Mouse (Mus musculus) left cerebral cortex, adult 9 months (tissue): ENCODE results near the gene Lmo4.

Source experiments
- DNase-seq, 2 experiments: peaks; one replicate each; pipeline ENCODE4 v3.0.0; 2022; ENCODE audit warnings: low spot score in 2 of 2

The Lmo4 gene

DNA sequence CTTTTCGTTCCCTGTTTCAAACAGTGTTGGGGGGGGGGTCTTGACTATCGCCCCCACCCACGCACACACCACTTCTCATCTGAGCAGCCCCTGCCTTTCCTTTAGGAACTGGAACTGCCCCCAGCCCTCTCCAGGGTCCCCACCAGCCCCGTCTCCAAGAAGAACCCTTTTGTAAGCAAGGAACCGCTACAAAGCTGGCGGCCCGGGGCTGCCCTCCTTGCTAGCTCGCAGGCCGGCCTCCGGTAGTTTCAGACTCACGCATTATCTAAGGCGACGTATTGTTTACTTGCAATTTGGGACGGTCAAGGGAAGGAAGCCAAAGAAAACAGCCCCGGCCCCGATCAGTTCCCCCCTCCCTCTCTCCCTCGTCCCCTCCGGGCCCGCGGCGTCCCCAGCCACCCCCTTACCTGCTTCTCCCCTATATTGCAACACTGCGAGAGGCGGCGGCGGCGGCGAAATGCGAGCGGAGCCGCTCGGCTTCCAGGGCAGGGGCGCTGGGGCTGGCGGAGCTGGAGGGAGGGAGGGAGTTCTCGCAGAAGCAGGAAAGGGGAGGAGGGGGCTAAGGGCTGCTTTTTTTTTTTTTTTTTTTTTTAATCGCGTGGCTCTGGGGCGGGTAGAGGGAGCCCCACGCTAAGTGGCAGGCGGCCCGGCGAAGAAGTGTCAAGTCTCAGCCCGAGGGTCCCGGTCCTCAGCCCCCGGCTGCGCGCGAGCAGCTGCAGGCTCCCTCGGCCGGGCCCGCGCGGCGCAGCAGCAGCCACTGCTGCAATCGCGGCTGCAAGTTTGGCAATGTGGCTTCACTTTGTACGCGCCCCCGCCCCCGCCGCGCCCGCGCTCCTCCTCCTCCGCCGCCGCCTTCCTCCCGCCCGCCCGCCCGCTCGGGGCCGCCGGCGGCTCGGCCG, at the start of gene Lmo4:
Lmo4 (minus strand) TSS at position 808 of the 899 bp plus-strand sequence.
- peak in 1 of 2 experiments; percentile 66 for DNase-seq

DNA sequence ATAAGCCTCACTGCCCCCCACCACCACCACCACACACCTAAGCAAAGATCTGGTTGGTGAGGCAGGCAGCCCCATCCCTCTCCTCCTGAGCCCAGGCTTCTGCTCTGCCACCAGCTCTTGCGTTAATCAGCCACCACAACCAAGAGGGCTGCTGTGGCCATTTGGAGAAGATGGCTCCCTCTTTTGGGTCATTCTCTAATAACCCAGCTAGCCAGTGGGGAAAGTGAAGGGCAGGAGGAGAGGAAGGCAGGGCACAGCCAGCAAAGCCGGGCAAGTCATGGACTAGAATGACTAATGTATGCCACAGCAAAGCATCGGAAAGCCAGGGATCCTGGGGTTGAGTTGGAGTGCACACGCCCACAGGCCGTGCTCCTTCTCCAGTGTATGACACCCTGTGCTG, 49.3 kb upstream of the Lmo4 start:
- DNase-seq = no peak

DNA sequence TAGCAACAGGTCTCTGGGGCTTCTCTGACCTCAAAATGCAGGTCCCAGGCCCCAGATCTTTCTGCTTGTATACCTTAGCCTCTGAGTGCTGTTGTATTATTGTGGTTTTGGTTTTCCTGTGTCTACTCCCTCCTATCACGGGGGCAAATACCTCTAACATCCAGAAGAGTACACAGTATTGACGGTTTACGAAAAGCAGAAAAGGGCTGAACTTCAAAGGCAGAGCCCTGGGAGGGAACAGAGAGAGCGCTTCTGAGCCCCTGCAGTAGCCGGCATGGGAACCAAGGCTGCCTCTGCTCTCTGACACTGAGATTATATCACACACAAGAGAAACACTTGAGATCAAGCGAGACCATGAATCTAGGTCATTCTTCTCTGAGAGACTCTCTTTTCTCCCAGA, 48.0 kb upstream of the Lmo4 start:
- no peak for DNase-seq

DNA sequence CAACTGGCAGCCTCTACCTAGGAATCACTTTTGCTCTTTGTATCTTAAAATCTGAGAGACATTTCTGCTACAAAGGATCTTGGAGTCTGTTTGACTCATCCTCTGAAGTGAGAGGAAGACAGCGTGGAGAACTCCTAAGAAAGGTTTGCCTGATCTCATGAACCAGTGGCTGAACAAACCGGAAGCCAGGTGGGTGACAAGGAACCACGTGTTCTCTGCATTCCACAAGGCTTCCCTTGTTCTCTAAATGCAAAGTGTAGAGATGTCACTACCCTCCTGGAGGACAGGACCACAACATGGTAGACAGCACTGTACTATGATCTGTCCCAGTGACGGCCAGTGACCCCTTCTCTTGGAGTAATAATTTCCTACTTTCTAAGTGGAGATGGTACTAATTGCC, 47.1 kb upstream of the Lmo4 start:
- DNase-seq = no peak

DNA sequence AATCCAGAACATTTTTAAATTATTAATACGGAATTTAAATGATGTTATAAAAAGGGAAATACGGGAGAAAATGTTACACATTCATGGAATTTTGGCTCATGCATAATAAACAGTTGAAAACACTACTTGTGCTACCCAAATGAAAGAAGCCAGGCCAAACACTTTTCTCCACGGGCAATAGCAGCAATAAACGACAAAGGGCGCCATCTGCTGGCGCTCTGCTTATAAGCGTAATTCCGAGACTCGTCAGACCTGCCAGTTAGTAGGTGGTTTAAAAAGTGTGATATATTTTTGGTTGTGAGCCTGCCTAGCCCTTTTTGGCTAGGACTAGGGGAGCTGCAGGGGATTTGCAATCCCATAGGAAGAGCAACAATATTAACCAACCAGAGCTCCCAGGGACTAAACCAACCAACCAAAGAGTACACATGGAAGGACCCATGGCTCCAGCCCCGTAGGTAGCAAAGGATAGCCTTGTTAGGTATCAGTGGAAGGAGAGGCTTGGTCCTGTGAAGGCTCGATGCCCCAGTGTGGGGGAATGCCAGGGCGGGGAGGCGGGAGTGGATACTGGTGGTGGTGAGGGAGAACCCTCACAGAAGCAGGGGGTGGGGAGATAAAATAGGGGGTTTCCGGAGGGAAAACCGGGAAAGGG, 37.1 kb upstream of the Lmo4 start:
- DNase-seq = peak in 1 of 2 experiments; percentile 80

DNA sequence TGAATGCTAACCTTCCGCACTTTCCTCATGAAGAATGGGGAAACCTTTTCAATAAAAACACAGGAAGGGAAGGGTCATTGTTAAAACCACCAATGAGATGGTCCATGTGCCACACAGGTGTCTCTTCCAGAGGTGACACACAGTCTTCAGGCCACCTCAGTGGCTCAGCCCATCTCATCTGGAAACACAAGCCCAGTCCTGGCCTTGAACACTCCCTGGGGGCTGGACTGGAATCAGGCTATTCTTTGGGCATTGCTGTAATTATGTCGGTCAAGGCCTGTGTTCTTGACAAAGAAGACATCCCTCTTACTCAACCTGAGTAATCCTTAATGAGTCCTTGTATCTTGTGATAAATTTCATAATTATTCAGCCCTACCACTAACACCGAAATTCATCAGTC, 36.1 kb upstream of the Lmo4 start:
- DNase-seq = no peak

DNA sequence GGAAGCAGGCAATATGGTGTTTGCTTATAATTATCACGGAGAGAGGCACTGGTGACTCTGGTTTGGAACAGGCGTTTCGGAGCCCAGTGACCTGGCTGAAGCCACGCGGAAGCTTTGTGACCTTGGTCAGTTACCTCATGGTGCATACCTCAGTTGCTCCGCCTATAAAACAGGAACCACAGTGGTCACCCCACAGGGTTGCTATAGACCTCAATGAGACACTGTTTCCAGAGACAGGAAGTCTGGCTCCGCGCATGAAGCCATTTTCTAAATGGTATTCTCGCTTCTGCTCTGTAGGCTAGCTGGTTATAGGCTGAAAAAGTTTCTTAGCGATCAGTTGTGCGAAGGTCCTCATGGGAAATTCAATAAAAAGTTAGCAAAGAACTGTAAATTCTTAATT, 33.5 kb upstream of the Lmo4 start:
- no peak for DNase-seq

DNA sequence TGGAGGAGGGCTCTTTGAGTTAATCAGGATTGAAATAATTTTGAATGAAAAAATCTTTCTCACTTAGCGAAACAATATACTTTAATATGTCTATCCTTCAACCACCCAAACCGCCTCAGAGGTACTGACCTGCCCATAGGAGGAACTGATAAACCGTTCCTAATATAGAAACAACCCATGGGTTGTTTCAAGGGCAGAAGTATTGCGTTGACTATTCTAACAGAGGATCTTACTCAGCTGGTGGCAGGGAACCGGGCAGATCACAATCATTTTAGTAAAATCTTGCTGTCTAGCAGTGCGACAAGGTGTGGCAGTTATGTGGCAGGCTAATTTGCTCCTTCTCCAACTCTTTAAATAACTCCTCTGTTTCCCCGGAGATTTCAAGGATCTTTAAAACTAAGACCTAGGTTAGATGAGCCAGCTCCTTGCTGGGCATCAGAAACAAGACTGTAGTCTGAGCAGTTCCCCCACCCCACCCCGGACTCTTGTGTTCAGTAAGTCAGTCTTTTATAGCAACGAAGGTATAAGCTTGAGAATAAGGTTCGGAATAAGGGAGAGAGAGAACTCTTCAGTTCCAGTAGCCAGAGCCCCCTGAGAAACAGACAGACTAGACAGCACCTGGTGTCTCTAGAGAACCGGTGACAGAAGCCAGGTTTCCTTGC, 27.5 kb upstream of the Lmo4 start:
- no peak for DNase-seq

DNA sequence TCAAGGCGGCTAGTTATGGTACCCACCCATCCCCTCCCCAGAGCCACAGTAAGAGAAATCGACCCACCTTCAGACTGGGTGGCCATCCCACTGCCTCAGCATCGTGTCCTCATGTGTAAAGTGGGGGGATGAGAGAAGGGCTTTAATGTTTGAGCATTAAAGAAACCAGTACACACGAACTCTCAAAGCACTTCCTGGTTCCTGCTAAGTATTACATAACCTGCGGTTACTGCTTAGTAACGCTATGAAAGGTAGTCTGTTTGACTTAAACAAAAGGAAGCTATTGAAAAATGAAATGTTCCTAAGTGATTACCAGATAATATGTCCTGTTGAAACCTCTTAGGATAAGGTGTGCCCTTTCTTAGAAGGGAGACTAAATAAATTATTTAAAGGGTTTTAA, 26.9 kb upstream of the Lmo4 start:
- DNase-seq = no peak

DNA sequence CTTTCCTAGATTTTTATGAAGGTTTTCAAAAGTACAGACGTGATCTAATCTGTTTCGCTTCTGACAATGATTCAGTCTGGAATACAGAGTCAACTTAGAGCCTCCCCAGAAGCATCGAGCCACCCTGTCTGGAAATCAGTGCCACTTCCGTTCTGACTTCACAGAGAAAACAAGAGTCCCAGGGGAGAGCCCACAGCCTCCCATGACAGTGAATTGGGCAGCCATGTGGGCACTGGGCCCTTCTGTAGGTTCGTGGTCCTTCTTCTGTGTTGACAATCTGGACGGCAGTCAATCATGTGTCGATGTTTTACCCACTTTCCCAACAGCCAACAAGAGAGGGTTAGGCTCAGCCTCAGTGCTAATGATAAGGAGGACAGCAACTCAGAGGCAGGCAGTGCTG, 26.4 kb upstream of the Lmo4 start:
- no peak for DNase-seq

DNA sequence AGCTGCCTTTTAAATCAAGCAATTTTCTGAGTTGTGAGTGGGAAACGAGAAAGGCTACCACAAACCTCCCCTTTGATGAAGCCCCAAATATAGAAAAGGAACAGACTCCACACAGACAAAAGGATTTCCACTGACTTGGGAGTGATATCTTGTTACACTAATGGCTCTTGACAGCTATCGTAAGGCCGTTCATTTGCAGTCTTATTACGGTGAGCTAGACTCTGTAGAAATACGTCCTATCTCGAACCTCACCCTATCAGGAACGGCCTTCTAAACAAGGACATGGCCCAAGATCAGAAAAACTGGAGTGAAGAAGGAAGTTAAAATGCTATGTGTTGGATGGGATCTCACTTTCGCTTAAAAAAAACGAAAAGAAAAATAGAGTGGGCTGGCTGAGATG, 25.0 kb upstream of the Lmo4 start:
- no peak for DNase-seq

DNA sequence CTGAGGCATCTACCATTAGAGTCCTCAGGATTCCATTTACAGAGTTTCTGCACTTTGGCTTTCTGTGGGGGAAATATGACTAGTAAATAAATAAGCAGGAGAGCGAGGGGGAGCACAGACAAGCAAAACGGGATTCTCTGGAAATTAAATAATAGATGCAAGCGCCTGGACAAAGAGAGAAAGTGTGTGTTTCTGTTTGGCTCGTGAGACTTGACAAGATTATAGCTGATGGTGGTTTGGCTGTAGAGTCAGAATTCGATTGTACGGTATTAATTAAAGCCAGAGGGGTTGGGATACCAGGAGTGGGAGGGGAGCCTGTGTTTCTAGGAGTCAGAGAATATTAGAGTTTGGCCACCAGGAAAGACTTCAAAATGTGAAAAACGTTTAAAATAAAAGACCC, 24.3 kb upstream of the Lmo4 start:
- DNase-seq = no peak

DNA sequence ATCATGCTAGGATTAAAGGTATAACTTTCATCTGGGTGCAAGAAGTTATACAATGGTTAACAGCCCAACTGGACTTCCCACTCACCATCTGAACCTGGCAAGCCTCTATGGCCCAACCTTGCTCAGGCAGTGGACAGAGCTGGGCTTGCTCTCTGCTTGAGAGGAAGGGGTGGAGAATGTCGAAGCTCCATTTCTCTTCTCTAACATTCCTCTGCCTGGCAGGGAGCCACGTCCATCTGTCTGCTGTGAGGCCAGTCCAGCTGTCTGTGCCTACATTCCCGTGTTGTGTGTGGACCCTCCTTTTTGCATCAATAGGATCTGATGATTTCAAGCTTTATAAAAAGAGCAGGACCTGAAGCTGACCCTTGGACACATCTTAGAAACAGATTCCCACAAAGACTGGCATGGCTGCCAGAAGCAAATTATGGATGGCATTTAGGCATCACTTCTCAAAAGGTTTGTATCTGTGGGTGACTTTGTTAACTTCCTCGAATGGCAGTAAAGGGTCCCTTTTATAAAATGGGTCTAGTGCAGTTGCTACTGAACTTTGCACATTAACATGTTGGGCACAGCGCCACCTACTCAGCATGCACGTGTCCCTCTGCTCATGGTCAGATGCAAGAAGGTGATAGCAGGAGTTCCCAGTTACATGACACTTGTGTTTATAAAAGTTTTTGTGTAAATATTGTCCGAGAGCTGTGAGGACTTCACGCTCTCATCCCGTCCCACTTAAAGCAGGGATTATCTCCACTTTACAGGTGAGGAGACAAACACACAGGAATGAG, 20.6 kb upstream of the Lmo4 start:
- DNase-seq = no peak

DNA sequence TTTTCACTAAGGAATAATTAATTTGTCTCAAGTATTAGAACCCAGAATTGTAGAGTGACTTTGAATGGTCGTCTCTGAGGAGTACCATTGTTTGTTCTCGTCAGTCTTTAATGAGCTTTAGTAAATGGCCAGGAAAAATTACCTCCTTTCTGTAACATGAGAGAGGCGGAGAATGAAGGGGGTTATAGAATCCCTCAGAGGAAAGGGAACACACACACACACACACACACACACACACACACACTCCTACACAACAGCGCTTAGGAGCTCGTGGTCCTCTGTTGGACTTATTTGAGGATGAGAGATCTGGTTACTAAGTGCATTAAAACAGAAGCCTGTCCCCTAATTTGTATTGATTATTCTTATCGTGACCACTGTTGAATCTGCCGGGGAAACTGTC, 19.6 kb upstream of the Lmo4 start:
- DNase-seq = no peak

DNA sequence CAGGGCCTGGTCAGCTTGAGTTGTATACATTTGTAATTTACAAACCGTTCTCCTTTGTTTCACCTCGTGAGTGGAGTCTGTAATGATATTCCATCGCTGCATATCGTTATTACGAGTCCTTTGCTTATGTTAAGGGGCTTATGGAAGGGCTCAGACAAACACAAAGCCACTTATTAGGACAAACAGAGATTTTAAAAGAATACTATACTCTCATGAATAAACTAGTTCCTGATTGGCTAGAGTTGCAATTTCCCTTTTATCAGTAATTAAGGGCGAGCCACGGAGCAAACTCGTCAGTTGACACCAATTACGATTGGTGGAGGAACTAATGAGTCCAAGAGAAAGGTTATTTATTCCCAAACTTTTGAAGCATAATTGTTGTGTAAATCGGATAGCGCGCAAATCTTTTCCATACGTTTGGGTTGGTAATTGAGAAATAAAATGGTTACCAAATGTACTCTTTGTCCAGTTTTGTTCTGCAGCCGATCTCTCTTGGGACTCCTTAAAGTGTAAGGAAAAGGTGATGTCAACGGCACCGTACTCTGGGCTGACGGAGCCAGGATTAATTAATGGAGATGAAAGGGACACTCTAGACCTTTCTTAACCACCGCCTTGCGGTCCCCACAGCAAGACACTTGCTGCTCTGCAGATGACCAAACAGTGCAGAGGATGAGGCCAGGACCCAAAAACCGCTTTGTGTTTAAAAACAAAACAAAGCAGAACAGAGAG, 18.5 kb upstream of the Lmo4 start:
- DNase-seq = no peak

DNA sequence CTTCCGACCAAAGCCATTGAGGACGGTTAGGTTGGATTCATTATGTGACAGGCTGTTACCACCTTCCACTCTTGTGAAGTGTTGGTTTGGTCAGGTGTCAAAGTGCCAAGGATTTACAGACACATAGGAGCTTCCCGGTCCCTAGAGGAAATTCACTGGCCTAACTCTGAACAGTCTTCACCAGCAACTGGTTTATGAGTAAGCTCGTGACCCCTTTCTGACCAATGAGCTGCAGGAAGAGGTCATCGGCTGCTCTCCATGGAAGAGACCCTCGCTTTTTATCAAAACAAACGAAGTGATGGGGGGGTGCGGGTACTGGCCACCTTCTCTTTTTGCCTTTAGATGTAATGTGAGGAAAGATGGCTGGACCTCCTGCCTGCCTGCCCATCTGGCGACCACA, 17.4 kb upstream of the Lmo4 start:
- no peak for DNase-seq

DNA sequence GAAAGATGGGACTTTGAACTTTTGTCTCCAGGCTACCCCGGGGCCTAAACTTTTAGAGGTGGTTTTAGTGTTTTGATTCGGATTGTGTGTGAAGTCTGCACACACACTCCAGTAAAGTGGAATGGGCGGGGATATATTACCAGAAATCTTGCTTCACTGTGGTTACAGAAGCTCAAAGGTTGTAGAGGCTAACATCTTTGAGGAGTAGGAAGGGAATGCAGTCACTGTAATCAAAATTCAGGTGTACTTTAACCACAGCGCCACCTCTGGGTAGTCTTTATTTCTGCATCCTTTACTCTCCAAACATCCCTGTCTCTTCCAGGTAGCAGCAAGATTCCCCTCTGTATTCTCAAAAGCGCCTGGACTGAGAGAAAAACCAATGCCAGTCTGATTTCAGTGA, 2.5 kb upstream of the Lmo4 start:
- no peak for DNase-seq

DNA sequence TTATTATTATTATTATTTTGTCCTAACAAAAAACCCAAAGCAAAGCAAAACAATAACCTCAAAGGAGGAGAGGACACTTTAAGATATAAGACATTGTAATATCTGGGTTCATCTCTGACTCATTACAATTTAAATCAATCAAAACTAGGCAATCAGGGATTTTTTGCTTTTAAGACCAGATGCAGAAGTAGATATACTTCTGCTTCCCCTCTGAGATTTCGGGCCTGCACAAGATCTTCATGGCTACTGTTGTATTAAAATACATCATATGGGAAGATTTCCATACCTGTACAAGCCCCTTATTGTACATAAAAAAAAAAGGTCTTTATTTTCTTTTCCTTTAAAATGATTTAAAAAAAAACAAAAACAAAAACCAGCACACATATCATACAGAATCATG, 1.9 kb upstream of the Lmo4 start:
- DNase-seq = no peak

DNA sequence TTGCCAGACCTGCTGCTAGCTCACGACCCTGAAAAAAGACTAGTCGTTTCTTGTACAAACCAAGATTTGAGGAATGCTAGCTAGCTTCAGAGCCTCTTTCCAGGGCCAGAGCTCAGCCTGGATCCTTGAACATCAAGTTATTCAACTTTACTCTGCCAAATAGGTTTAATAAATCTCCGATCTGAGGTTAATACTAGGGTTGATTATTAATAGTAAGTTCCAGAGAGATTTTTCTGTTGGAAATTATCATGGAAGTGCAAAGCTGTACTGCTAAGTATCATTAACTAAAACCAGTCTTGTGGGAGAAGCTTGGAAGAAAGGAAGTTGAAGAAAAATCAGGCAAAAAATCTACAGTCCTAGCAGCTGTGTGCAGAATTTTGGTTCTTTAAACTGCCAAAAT, 1.2 kb upstream of the Lmo4 start:
- DNase-seq = no peak

DNA sequence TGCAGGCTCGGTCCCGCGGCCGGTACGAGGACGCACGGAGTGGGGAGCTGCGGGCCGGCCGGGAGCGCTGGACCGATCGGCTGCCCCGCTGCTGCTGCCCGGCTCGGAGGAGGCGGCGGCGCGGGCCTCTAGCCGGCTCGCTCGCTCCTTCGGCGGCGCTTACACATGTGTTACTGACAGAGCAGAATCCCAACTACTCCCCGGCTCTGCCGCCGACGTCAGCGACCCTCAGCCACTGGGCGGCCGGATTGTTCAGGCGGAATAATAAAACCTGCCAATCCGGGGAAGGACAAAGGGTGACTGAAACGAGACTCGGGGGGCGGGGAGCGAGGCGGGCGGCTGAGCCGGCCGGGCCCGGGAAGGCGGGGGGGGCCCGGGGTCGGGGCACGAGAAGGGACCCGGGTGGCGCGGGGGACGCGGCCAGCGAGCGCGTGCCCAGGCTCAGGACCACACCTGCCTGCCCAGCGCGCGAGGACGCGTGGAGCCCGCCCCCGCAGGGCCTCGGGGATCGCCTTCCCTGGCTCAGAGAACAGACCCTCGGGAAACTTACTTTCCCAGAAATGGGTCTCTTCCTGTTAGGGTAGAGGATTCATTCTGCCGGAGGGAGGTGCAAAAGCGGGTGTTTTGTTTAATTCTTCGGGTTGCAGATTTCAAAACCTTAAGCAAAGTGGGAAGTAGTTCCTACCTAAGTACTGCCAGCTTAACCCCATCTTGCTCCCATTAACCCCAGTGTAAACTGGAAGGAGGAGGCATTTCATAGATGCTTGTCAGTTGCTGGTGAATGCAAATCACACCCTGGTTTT, 532 bp upstream of the Lmo4 start:
- DNase-seq = peak; percentile 84 to 94

DNA sequence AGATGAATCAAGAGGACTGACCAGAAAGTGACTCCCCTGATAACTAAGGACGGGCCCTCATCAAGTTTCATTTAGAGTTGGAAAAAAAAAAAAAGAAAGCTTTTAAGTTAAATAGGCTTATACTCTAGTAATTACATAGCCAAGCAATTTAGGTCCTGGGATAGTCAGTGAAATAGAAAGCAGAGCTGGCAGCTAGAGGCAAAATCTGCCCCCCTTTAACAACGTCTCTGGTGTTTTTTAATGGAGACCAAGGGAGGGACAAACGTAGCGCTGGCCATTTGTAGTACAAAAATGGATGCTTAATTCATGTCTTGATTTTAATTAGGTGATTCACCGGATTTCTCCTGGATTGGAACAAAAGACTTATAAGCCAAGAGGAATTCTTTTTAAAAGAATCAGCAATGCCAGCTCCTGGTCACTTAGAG, 1.0 kb downstream of the Lmo4 start:
- DNase-seq = no peak
